In genomic region chr7:112405061-112405460, GRCm38 (mm10) we compare ENCODE assay signal across 17 mouse cellular contexts. TPM values are rescaled to one million over a fixed set of nuclear protein-coding genes. Genes with fewer than 3 reads are reported as not detected.
DNase-seq lines count a peak whose midpoint lies in the region; ATAC-seq and TF ChIP-seq lines count a peak whose summit lies in the region.
"Had no signal": no experiment of that assay in that cellular context is flagged by ENCODE, and none has a peak within 500 bp of the region (broad histone marks: within the 10 kb centered on the region; RNA-seq: fewer than 3 reads in every experiment).

No protein-coding gene starts in this region.

- 55% methylated on average over 2 of the region's 2 CpGs for WGBS in forebrain, embryonic 15.5 days
- 64% methylated on average over 2 of the region's 2 CpGs for WGBS in forebrain, embryonic 14.5 days
- 42% methylated on average over 2 of the region's 2 CpGs for WGBS in lung, postnatal 0 days
- 60% methylated on average over 2 of the region's 2 CpGs for WGBS in hindbrain, embryonic 12.5 days

- H3K9ac ChIP-seq in forebrain, embryonic 15.5 days (replicated peaks) = no peak overlapping the region
- H3K9ac ChIP-seq in forebrain, embryonic 14.5 days (ENCODE audit: low read length) = no peak overlapping the region
- H3K9ac ChIP-seq in lung, postnatal 0 days (replicated peaks; ENCODE audit: low read depth) = no peak overlapping the region
- H3K9ac ChIP-seq in hindbrain, embryonic 12.5 days = no peak overlapping the region
- H3K9ac ChIP-seq: embryonic facial prominence, embryonic 12.5 days; forebrain, postnatal 0 days; limb, embryonic 15.5 days had no signal

- TF ChIP-seq EP300 in lung, postnatal 0 days (IDR thresholded peaks at IDR 0.05) = no peak

- peaks cover 28% of the 10 kb centered on the region for H3K4me1 ChIP-seq in forebrain, embryonic 15.5 days
- H3K4me1 ChIP-seq in forebrain, embryonic 14.5 days (ENCODE audit: control insufficient read depth, insufficient read depth, low read length) = peaks cover 18% of the 10 kb centered on the region
- H3K4me1 ChIP-seq in lung, postnatal 0 days (ENCODE audit: insufficient read depth, low read depth, low read length) = no peaks in the 10 kb centered on the region
- 0 out of 2 replicates have a peak, but pooled peaks cover 8% of the 10 kb centered on the region for H3K4me1 ChIP-seq in hindbrain, embryonic 12.5 days
- H3K4me1 ChIP-seq: limb, embryonic 15.5 days had no signal

- H3K27me3 ChIP-seq in forebrain, embryonic 15.5 days = no peaks in the 10 kb centered on the region
- no peaks in the 10 kb centered on the region; the same call in 1 of the 2 replicates for H3K27me3 ChIP-seq in forebrain, embryonic 14.5 days (replicated peaks; ENCODE audit: control insufficient read depth, insufficient read depth, low read length)
- no peaks in the 10 kb centered on the region for H3K27me3 ChIP-seq in lung, postnatal 0 days (replicated peaks; ENCODE audit: insufficient read depth, low read length)
- no peaks in the 10 kb centered on the region for H3K27me3 ChIP-seq in hindbrain, embryonic 12.5 days
- H3K27me3 ChIP-seq: embryonic facial prominence, embryonic 12.5 days; limb, embryonic 15.5 days had no signal

- H3K9me3 ChIP-seq in forebrain, embryonic 15.5 days = no peaks in the 10 kb centered on the region
- H3K9me3 ChIP-seq in forebrain, embryonic 14.5 days (replicated peaks; ENCODE audit: control insufficient read depth, low read length) = no peaks in the 10 kb centered on the region
- no peaks in the 10 kb centered on the region for H3K9me3 ChIP-seq in lung, postnatal 0 days (ENCODE audit: low read length)
- no peaks in the 10 kb centered on the region for H3K9me3 ChIP-seq in hindbrain, embryonic 12.5 days (replicated peaks)
- H3K9me3 ChIP-seq: embryonic facial prominence, embryonic 12.5 days; heart, embryonic 10.5 days; limb, embryonic 15.5 days had no signal

- H3K27ac ChIP-seq in forebrain, embryonic 15.5 days (replicated peaks) = peak overlapping the region; percentile 70; the same call in 1 of the 2 replicates
- H3K27ac ChIP-seq in forebrain, embryonic 14.5 days (ENCODE audit: low read depth, low read length) = no peak overlapping the region
- no peak overlapping the region for H3K27ac ChIP-seq in lung, postnatal 0 days (ENCODE audit: low read length)
- H3K27ac ChIP-seq in hindbrain, embryonic 12.5 days = no peak overlapping the region
- H3K27ac ChIP-seq: embryonic facial prominence, embryonic 12.5 days; limb, embryonic 15.5 days had no signal

- no peak for TF ChIP-seq CTCF in lung, postnatal 0 days (IDR thresholded peaks at IDR 0.05)

- DNase-seq in forebrain, embryonic 14.5 days (ENCODE audit: low spot score) = no peak
- DNase-seq in lung, postnatal 0 days (ENCODE audit: low spot score) = peak; percentile 41
- no peak for DNase-seq in lung, postnatal 4 days
- peak; percentile 42 for DNase-seq in kidney, postnatal 10 days
- peak; percentile 39 for DNase-seq in retina, embryonic 14.5 days (ENCODE audit: low spot score)
- no peak for DNase-seq in embryo, embryonic 10.5 days (ENCODE audit: low spot score)
- DNase-seq: adrenal gland, adult 2 months; cerebellum, adult 11-12 months; gastrocnemius, postnatal 10 days; right cerebral cortex, postnatal 25 days had no signal

- no peak for ATAC-seq in forebrain, embryonic 15.5 days (replicated peaks)
- ATAC-seq in forebrain, embryonic 14.5 days = no peak
- no peak for ATAC-seq in lung, postnatal 0 days
- ATAC-seq in hindbrain, embryonic 12.5 days (ENCODE audit: low FRiP score) = no peak
- ATAC-seq: hindbrain, embryonic 16.5 days had no signal

- H3K4me3 ChIP-seq in forebrain, embryonic 15.5 days = no peak overlapping the region
- H3K4me3 ChIP-seq in forebrain, embryonic 14.5 days (ENCODE audit: low read depth, low read length) = no peak overlapping the region
- no peak overlapping the region for H3K4me3 ChIP-seq in lung, postnatal 0 days (ENCODE audit: low read depth, low read length)
- no peak overlapping the region for H3K4me3 ChIP-seq in hindbrain, embryonic 12.5 days
- H3K4me3 ChIP-seq: embryonic facial prominence, embryonic 12.5 days; heart, embryonic 10.5 days; limb, embryonic 15.5 days had no signal

- H3K36me3 ChIP-seq in forebrain, embryonic 15.5 days = no peaks in the 10 kb centered on the region
- no peaks in the 10 kb centered on the region for H3K36me3 ChIP-seq in forebrain, embryonic 14.5 days (ENCODE audit: control insufficient read depth, insufficient read depth, low read length)
- no peaks in the 10 kb centered on the region for H3K36me3 ChIP-seq in lung, postnatal 0 days (ENCODE audit: insufficient read depth, low read length)
- H3K36me3 ChIP-seq in hindbrain, embryonic 12.5 days = no peaks in the 10 kb centered on the region
- H3K36me3 ChIP-seq: embryonic facial prominence, embryonic 12.5 days; heart, embryonic 10.5 days; limb, embryonic 15.5 days had no signal

- no peak overlapping the region for H3K4me2 ChIP-seq in forebrain, embryonic 15.5 days (replicated peaks)
- no peak overlapping the region for H3K4me2 ChIP-seq in forebrain, embryonic 14.5 days (ENCODE audit: low read length)
- no peak overlapping the region for H3K4me2 ChIP-seq in lung, postnatal 0 days (replicated peaks; ENCODE audit: low read depth, low read length)
- H3K4me2 ChIP-seq in hindbrain, embryonic 12.5 days (replicated peaks) = no peak overlapping the region
- H3K4me2 ChIP-seq: embryonic facial prominence, embryonic 12.5 days; limb, embryonic 15.5 days had no signal

RNA-seq across cellular contexts. Expression of gene Parva, which starts 22.2 kb away (rescaled TPM):
- 21.0 and 22.2 TPM in 2 replicates for polyA plus RNA-seq in forebrain, embryonic 15.5 days (2015; fragmentation: Nextera tagmentation; extraction: Ambion mirVana)
- 17.4 and 22.2 TPM in 2 replicates for polyA plus RNA-seq in forebrain, embryonic 14.5 days (2014; fragmentation: Nextera tagmentation; extraction: Ambion mirVana)
- 70.0 and 79.3 TPM in 2 replicates for polyA plus RNA-seq in lung, postnatal 0 days (2015; fragmentation: Nextera tagmentation; extraction: Ambion mirVana)
- 66.2 and 74.8 TPM in 2 replicates for polyA plus RNA-seq in hindbrain, embryonic 12.5 days (2016; fragmentation: Nextera tagmentation; extraction: Ambion mirVana)

Comparison
In these comparisons a context has a peak if more than half of its experiments do, and no peak if none do; other contexts are left out.
1. DNase-seq: peak in lung, postnatal 0 days (single experiment), kidney, postnatal 10 days (single experiment) and retina, embryonic 14.5 days (single experiment); none in forebrain, embryonic 14.5 days (single experiment), lung, postnatal 4 days (0 of 2) and embryo, embryonic 10.5 days (single experiment).